Mouse (Mus musculus): Measurements from ENCODE around the gene H2-M2. TPM values are rescaled to one million over a fixed set of nuclear protein-coding genes. Genes with fewer than 3 reads are reported as not detected.
"Not testable (repeated sequence)": the region's sequence is repeated elsewhere in the genome, so short reads cannot be mapped to it uniquely, and the experiment has no call there.

H2-M2 gene
- not detected in 2 replicates for polyA plus RNA-seq (2014; fragmentation: Nextera tagmentation; extraction: Ambion mirVana)

DNA sequence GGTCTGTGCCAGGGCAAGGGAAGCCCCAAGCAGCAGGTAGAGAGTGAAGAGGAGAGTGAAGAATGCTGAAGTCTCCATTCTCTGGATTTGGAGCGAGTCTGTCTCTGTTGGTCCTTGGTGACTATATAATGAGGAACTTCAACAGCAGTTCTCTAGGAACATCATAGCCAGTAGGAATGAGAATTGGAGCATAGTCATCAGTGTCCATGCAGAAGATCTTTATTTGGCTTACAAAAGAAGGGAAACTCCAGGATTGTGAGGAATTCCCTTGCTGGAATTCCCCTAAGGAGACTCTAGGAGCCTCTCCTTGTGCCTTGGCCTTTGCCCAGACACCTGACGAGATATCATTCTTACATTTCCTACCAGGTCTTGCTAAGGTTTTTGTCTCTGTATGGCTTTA is at the start of gene H2-M2:
Gene H2-M2, minus strand, starts transcription at position 101 of the 400 bp plus-strand sequence.
- Histone ChIP-seq H3K9me3 (replicated peaks; ENCODE audit: control insufficient read depth, low read length) (no peaks in the 10 kb centered on the region), H3K27me3 (ENCODE audit: control insufficient read depth, insufficient read depth, low read length) (no peaks in the 10 kb centered on the region), H3K27ac (ENCODE audit: low read depth, low read length) (no peak within 1 kb of the TSS), H3K4me2 (no peak within 1 kb of the TSS), H3K4me1 (ENCODE audit: control insufficient read depth, insufficient read depth, low read length) (no peaks in the 10 kb centered on the region), H3K4me3 (ENCODE audit: low read depth, low read length) (no peak within 1 kb of the TSS), H3K9ac (ENCODE audit: low read depth, low read length) (no peak within 1 kb of the TSS), H3K36me3 (ENCODE audit: control insufficient read depth, insufficient read depth, low read length) (no peaks in the 10 kb centered on the region)
- WGBS (ENCODE audit: insufficient replicate concordance) = 58% methylated on average over 2 of the region's 2 CpGs
- no peak for ATAC-seq (replicated peaks; ENCODE audit: insufficient number of reproducible peaks, low FRiP score, low TSS enrichment)

DNA sequence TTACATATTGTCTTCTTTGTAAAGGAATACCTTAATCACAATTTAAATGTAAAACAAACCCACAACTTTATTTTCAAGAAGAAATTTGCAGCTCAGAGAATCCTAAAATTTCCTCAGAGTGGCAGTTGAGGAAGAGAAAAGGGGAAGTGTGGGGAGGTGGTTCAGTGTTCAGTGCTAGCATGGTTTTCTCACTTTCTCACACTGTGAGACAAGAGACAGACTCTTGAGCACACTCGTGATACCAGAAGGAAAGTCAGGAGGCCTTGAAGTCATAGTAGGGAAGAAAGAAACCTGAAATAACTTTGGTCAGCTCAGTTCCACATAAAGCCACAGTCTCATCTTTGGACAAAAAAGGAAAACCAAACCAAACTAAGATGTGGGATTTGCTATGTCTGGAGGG is 42.1 kb upstream of the H2-M2 start:
- H3K4me3 ChIP-seq (ENCODE audit: low read depth, low read length); H3K9ac ChIP-seq (ENCODE audit: low read depth, low read length); H3K27ac ChIP-seq (ENCODE audit: low read depth, low read length); H3K36me3 ChIP-seq (ENCODE audit: control insufficient read depth, insufficient read depth, low read length); H3K4me2 ChIP-seq; H3K4me1 ChIP-seq (ENCODE audit: control insufficient read depth, insufficient read depth, low read length); H3K9me3 ChIP-seq (replicated peaks; ENCODE audit: control insufficient read depth, low read length); H3K27me3 ChIP-seq (ENCODE audit: control insufficient read depth, insufficient read depth, low read length); ATAC-seq (replicated peaks; ENCODE audit: insufficient number of reproducible peaks, low FRiP score, low TSS enrichment): not testable (repeated sequence)
- WGBS (ENCODE audit: insufficient replicate concordance) = 45% methylated on average over 1 of the region's 1 CpGs

DNA sequence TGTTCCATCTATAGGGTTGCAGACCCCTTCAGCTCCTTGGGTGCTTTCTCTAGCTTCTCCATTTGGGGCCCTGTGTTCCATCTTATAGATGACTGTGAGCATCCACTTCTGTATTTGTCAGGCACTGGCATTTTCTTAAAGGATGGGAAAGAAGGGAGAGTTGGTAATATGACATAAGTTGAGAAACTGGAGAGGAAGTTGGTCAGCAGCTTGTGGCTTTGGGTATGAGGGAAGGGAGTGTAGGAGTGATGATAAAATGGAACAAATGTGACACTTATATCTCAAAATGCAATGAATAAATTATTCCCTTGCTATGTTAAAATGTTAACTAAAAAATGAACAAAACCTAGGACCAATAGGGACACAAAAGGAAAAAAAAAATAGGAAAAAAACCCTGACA is 41.3 kb upstream of the H2-M2 start:
- H3K27ac ChIP-seq (ENCODE audit: low read depth, low read length); H3K4me2 ChIP-seq; H3K9me3 ChIP-seq (replicated peaks; ENCODE audit: control insufficient read depth, low read length); H3K4me3 ChIP-seq (ENCODE audit: low read depth, low read length); H3K9ac ChIP-seq (ENCODE audit: low read depth, low read length); H3K36me3 ChIP-seq (ENCODE audit: control insufficient read depth, insufficient read depth, low read length); H3K27me3 ChIP-seq (ENCODE audit: control insufficient read depth, insufficient read depth, low read length); ATAC-seq (replicated peaks; ENCODE audit: insufficient number of reproducible peaks, low FRiP score, low TSS enrichment); H3K4me1 ChIP-seq (ENCODE audit: control insufficient read depth, insufficient read depth, low read length): not testable (repeated sequence)

DNA sequence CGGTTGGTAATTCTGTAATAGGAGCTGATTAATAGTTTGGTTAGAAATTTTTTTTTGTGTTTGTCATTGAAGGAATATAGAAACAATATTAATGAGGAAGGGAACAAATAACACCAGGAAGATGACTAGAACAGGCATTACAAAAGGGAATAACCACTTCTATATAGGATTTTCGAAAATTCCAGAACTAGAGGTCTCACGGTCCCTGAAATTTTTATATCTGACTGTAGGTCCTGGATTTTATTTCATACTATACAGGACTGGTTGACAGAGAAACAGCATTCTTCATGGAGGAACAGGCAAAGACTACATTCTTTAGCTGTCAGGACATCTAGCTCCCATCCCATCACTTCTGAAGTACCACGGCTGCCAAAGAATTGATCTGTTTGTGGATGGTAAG is 24.4 kb upstream of the H2-M2 start, which contains the start of gene Olfr111:
Gene Olfr111, plus strand, starts transcription at position 301 of the 400 bp plus-strand sequence.
- H3K36me3 ChIP-seq (ENCODE audit: control insufficient read depth, insufficient read depth, low read length) = no peaks in the 10 kb centered on the region
- H3K4me1 ChIP-seq (ENCODE audit: control insufficient read depth, insufficient read depth, low read length) = no peaks in the 10 kb centered on the region
- no peaks in the 10 kb centered on the region for H3K9me3 ChIP-seq (replicated peaks; ENCODE audit: control insufficient read depth, low read length)
- H3K27ac ChIP-seq (ENCODE audit: low read depth, low read length) = no peak within 1 kb of the TSS
- ATAC-seq (replicated peaks; ENCODE audit: insufficient number of reproducible peaks, low FRiP score, low TSS enrichment) = no peak
- no peaks in the 10 kb centered on the region for H3K27me3 ChIP-seq (ENCODE audit: control insufficient read depth, insufficient read depth, low read length)
- H3K4me3 ChIP-seq (ENCODE audit: low read depth, low read length) = no peak within 1 kb of the TSS
- 77% methylated on average over 4 of the region's 4 CpGs for WGBS (ENCODE audit: insufficient replicate concordance)
- no peak within 1 kb of the TSS for H3K9ac ChIP-seq (ENCODE audit: low read depth, low read length)
- H3K4me2 ChIP-seq = no peak within 1 kb of the TSS

DNA sequence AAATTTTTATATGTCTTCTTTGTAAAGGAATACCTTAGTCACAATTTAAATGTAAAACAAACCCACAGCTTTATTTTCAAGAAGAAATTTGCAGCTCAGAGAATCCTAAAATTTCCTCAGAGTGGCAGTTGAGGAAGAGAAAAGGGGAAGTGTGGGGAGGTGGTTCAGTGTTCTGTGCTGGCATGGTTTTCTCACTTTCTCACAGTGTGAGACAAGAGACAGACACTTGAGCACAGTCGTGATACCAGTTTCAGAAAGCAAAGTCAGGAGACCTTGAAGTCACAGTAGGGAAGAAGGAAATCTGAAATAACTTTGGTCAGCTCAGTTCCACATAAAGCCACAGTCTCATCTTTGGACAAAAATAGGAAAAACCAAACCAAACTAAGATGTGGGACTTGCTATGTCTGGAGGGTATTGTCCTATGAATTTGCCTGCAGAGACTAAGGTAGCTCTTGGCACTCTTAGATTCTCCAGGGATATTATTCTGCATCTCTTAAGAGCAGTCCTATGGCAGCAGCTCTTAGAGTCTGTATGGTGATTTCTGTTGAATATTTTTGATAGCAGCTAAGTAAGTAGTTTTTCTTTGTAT is 8.7 kb upstream of the H2-M2 start, which contains the start of gene Olfr110:
Gene Olfr110, plus strand, starts transcription at position 539 of the 589 bp plus-strand sequence.
- H3K4me1 ChIP-seq (ENCODE audit: control insufficient read depth, insufficient read depth, low read length) = no peaks in the 10 kb centered on the region

DNA sequence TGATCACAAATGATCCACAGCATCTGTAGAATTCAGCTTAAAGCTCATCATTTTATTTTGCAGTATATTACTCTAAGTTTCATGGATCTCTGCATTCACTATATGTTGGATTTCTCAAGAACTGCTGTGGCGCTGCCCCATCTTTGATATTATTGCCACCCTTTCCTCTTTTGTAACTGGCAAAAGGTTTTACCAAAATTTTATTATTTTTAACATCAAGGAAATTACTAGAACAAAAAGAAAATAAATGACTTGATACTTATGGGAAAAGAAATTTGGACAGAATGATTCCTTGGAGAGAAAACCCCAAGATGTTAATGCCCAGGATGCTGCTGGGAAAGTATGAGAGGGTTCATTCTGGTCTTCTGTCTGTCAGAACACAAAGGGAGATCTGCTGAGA is 24.7 kb downstream of the H2-M2 start, which contains the start of gene Olfr109:
Gene Olfr109, plus strand, starts transcription at position 301 of the 400 bp plus-strand sequence.
- H3K9me3 ChIP-seq (replicated peaks; ENCODE audit: control insufficient read depth, low read length) = no peaks in the 10 kb centered on the region
- 82% methylated on average over 1 of the region's 1 CpGs for WGBS (ENCODE audit: insufficient replicate concordance)

More for the DNA sequence above, 8.7 kb upstream of the H2-M2 start, which contains the start of gene Olfr110:
- no peaks in the 10 kb centered on the region for H3K9me3 ChIP-seq (replicated peaks; ENCODE audit: control insufficient read depth, low read length)
- no peak within 1 kb of the TSS for H3K4me3 ChIP-seq (ENCODE audit: low read depth, low read length)
- H3K9ac ChIP-seq (ENCODE audit: low read depth, low read length) = no peak within 1 kb of the TSS
- no peak for ATAC-seq (replicated peaks; ENCODE audit: insufficient number of reproducible peaks, low FRiP score, low TSS enrichment)
- no peak within 1 kb of the TSS for H3K4me2 ChIP-seq
- H3K27me3 ChIP-seq (ENCODE audit: control insufficient read depth, insufficient read depth, low read length) = no peaks in the 10 kb centered on the region
- no peaks in the 10 kb centered on the region for H3K36me3 ChIP-seq (ENCODE audit: control insufficient read depth, insufficient read depth, low read length)
- 41% methylated on average over 1 of the region's 1 CpGs for WGBS (ENCODE audit: insufficient replicate concordance)
- no peak within 1 kb of the TSS for H3K27ac ChIP-seq (ENCODE audit: low read depth, low read length)

GRCm38 (mm10) chr17:37445180-37445579 is 38.2 kb downstream of the H2-M2 start, which contains the start of gene Olfr108:
TSS of gene Olfr108 (plus strand) at chr17:37445480.
- 83% methylated on average over 1 of the region's 1 CpGs for WGBS (ENCODE audit: insufficient replicate concordance)
- H3K9me3 ChIP-seq (replicated peaks; ENCODE audit: control insufficient read depth, low read length) = no peaks in the 10 kb centered on the region
- H3K4me1 ChIP-seq (ENCODE audit: control insufficient read depth, insufficient read depth, low read length) = no peaks in the 10 kb centered on the region
- no peaks in the 10 kb centered on the region for H3K27me3 ChIP-seq (ENCODE audit: control insufficient read depth, insufficient read depth, low read length)
- no peak within 1 kb of the TSS for H3K4me3 ChIP-seq (ENCODE audit: low read depth, low read length)
- no peak within 1 kb of the TSS for H3K9ac ChIP-seq (ENCODE audit: low read depth, low read length)
- H3K27ac ChIP-seq (ENCODE audit: low read depth, low read length) = no peak within 1 kb of the TSS
- H3K36me3 ChIP-seq (ENCODE audit: control insufficient read depth, insufficient read depth, low read length) = no peaks in the 10 kb centered on the region
- ATAC-seq (replicated peaks; ENCODE audit: insufficient number of reproducible peaks, low FRiP score, low TSS enrichment) = no peak
- H3K4me2 ChIP-seq = no peak within 1 kb of the TSS

More for the DNA sequence above, 24.7 kb downstream of the H2-M2 start, which contains the start of gene Olfr109:
- H3K27ac ChIP-seq (ENCODE audit: low read depth, low read length) = no peak within 1 kb of the TSS
- no peak within 1 kb of the TSS for H3K9ac ChIP-seq (ENCODE audit: low read depth, low read length)
- no peaks in the 10 kb centered on the region for H3K27me3 ChIP-seq (ENCODE audit: control insufficient read depth, insufficient read depth, low read length)
- H3K4me2 ChIP-seq = no peak within 1 kb of the TSS
- no peak within 1 kb of the TSS for H3K4me3 ChIP-seq (ENCODE audit: low read depth, low read length)
- no peak for ATAC-seq (replicated peaks; ENCODE audit: insufficient number of reproducible peaks, low FRiP score, low TSS enrichment)
- no peaks in the 10 kb centered on the region for H3K36me3 ChIP-seq (ENCODE audit: control insufficient read depth, insufficient read depth, low read length)
- H3K4me1 ChIP-seq (ENCODE audit: control insufficient read depth, insufficient read depth, low read length) = no peaks in the 10 kb centered on the region

All from heart, embryonic 11.5 days (tissue).